Mouse (Mus musculus) stomach, postnatal 0 days (tissue): ENCODE measurements around the gene Eng.

Experiments
- CTCF ChIP-seq: IDR thresholded peaks from 2 replicates; pipeline ENCODE4 v1.5.1; 2016; ENCODE audit warnings: antibody characterized with exemption, low read depth, mild to moderate bottlenecking, moderate library complexity
- EP300 ChIP-seq: optimal IDR thresholded peaks from 2 replicates; pipeline ENCODE3; 2016; ENCODE audit warnings: antibody characterized with exemption

- no peak for TF ChIP-seq EP300
- TF ChIP-seq CTCF, result no peak
These were observed 12.7 kb upstream of the Eng start for GRCm38 (mm10) chr2:32633660-32634059.
